Mouse (Mus musculus) cortical plate, adult 2 months (tissue): ENCODE data around the gene Slc11a2.

Source experiments
- CTCF ChIP-seq: fragments of 200-500 bp; IDR thresholded peaks from 2 replicates; pipeline ENCODE4 v1.5.1; 2011; ENCODE audit warnings: mild to moderate bottlenecking, control low read depth, low read length; ENCODE audit not compliant: insufficient read depth; ENCODE audit errors: extremely low read depth
- POLR2A ChIP-seq: fragments of 200-500 bp; IDR thresholded peaks from 2 replicates; pipeline ENCODE4 v1.6.1; 2011; ENCODE audit warnings: mild to moderate bottlenecking, low read length, control low read depth; ENCODE audit not compliant: insufficient read depth; ENCODE audit errors: extremely low read depth

GRCm38 (mm10) chr15:100393016-100393415 lies 31.9 kb downstream of the Slc11a2 start:
- TF ChIP-seq CTCF (no peak), POLR2A (no peak)
